Mouse (Mus musculus) gastrocnemius, postnatal 4 days (tissue): ENCODE results near the gene Ube2d2b. TPM values are rescaled to one million over a fixed set of nuclear protein-coding genes. Genes with fewer than 3 reads are reported as not detected.

Source experiments
- DNase-seq, 2 experiments: peaks; one replicate each; pipeline ENCODE4 v3.0.0; 2021 to 2022; ENCODE audit warnings: low spot score in 2 of 2, mixed read lengths in 2 of 2
- total RNA-seq, 2 experiments: library from RNA; stranded (reverse); gene quantifications; 2 replicates each; pipeline ENCODE4 v1.2.3; 2021

The Ube2d2b gene
- total RNA-seq, 2 experiments from 2014 or later: not detected

GRCm38 (mm10) chr5:107854556-107854955, 24.7 kb downstream of the Ube2d2b start:
- DNase-seq: no peak

DNA sequence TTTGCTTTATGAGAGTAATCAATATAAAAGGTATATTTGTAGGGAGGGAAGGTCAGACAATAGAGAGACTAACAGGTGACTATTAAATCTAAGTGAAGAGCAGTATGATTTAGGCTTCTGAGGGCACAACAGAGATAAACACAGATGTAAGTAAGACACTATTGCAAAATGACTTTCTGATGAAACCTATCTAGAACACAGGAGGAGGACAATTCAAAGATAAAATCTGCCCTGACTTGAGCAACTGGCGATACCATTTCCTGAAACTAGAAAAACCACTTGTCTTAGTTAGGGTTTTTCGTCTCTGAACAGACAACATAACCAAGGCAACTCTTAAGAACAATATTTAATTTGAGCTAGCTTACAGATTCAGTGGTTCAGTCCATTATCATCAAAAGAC, 25.6 kb downstream of the Ube2d2b start:
- no peak for DNase-seq

DNA sequence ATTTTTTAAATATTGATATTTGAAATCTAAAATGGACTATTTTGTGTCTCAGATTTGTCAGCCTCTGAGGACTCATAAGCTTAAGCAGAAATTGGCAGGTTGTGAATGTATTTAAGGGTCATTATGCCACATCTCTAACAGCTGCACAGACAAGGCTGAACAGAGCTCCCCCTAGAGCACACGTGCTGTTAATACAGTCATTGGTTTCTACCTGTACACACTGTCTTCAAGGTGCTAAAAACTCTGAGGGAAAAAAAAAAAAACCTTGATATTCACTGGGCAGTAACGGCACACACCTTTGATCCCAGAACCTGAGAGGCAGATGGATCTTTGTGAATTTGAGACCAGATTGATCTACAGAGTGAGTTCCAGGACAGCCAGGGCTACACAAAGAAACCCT, 29.1 kb downstream of the Ube2d2b start:
- no peak for DNase-seq

GRCm38 (mm10) chr5:107863971-107864370, 34.1 kb downstream of the Ube2d2b start:
- no peak for DNase-seq

DNA sequence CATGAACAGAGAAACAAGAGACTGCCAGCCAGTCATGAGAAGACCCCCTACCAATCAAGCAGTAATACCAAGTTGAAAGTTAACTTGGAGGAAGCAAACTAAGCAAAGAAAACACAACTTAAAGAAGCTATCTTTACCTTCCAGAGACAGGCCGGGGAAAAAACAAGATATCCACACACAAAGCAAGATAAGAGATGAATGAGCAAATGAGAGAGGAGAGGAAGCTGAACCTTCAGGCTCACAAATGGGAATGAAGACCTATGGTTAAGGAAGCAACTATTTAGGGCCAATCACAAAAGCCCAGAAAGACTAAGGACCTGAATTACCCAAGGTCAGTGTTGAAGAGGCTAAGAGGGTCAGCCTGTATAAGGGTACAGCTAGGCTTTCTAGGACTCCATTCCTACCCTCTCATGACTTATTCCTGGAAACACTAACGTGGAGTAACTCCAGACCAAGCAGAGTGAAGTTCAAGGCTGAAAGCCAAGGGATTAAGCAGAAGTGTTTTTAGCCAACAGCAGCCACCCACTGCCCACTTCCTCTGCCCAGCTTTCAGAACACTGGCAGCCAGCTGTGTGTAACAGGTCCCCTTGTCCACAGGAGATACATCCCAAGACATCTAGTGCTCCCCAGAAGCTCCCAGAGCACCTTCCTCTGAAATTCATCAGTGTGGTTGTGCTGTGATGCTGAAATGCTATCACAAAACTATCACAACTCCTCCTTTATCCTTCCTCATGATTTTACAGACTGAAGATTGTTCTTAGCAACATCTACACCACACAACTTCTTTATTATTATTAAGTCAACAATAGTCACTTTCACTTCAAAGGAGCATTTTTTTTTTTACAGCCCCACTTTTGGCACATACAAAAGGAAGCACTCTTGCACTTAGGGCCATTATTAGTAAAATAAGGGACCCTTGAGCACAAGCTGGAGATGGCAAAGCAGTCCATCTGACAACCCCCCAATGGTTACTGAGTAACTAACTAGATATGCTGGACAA, 36.5 kb downstream of the Ube2d2b start:
- peak in 1 of 2 experiments; percentile 14 for DNase-seq

- DNase-seq: peak; percentile 24 to 62
Observed at GRCm38 (mm10) chr5:107867970-107868904, 38.3 kb downstream of the Ube2d2b start.

GRCm38 (mm10) chr5:107868905-107869424, 39.1 kb downstream of the Ube2d2b start:
- DNase-seq: peak; percentile 80 to 92

- DNase-seq: no peak
Observed at GRCm38 (mm10) chr5:107869701-107870100, 39.8 kb downstream of the Ube2d2b start.

GRCm38 (mm10) chr5:107873330-107873729, 43.4 kb downstream of the Ube2d2b start:
- DNase-seq: no peak

- DNase-seq: no peak
Observed at GRCm38 (mm10) chr5:107873886-107874302, 44.0 kb downstream of the Ube2d2b start.

DNA sequence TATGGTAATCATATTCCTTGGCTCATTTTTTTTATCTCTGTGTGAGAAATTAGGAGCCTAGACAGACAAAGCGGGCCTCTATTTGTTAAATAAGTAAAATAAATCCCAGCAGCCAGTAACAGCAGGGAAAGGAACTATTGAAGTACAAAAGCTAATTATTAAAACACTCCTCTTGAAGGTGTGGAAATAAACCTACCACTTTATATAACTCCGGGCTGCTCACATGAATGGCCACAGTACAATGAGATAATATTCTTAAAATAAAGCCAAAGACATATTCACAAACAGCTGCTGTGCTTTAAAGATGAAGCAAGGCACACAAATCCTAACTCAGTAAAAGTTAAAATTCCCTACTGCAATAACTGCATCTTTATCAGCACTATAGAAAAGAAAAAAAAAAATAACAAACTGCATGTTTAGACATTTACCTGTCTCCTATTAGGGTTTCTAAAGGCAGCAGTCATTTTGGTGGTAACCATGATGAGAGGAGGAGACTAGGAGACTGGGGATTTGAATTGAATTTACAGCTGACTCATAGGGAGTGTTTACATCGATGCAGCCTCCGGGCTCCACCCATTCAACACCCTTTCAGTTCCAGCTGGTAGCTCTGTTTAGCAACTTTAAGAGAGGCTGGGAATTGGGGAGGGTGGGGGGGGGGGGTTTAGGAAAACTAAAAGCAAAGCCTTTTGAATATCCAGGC, 44.8 kb downstream of the Ube2d2b start, which contains the start of gene Evi5:
Gene Evi5 (minus strand): TSS at position 547 of the 700 bp plus-strand sequence.
- DNase-seq: no peak

GRCm38 (mm10) chr5:107875261-107875611, 45.3 kb downstream of the Ube2d2b start:
- DNase-seq: no peak

DNA sequence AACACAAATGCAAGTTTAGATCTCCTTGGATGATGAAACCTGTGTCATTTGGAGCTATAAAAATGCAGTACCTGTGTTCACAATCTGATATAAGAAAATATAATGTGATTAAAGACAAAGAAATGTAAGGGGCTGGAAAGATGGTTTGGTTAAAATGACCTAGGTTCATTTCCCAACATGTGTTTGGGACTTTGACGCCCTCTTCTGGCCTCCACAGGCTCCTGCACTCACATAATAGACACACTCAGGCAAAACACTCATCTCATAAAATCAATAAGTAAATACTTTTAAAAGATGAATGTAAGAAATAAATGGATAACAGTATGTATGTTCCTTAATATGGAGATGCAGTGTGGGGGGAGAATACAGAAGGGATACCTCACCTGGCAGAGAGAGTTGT, 47.2 kb downstream of the Ube2d2b start:
- DNase-seq: no peak

GRCm38 (mm10) chr5:107880710-107881109, 50.8 kb downstream of the Ube2d2b start:
- DNase-seq: no peak

Other genes starting within 250 kb of the Ube2d2b start
- 10 to 100 TPM; 14.7 to 18.3 TPM for gene Rpap2, start 232.7 kb upstream of the Ube2d2b start, total RNA-seq
- 10 to 100 TPM; 17.3 TPM for gene Glmn, start 232.2 kb upstream of the Ube2d2b start, total RNA-seq
- under 1 TPM; 0.26 to 0.66 TPM for gene Gfi1, start 104.1 kb upstream of the Ube2d2b start, total RNA-seq
- 10 to 100 TPM; 32.0 to 40.3 TPM for gene Evi5, start 45.0 kb downstream of the Ube2d2b start, total RNA-seq
- 10 to 100 TPM; 71.1 to 82.8 TPM for gene Rpl5, start 70.4 kb downstream of the Ube2d2b start, total RNA-seq
- 10 to 100 TPM; 40.2 to 49.6 TPM for gene Fam69a, start 157.0 kb downstream of the Ube2d2b start, total RNA-seq
- gene Mtf2, start 235.6 kb downstream of the Ube2d2b start, total RNA-seq: 10 to 100 TPM; 32.2 to 39.2 TPM